Mouse (Mus musculus): Measurements from ENCODE around the gene Smoc1.

DNA sequence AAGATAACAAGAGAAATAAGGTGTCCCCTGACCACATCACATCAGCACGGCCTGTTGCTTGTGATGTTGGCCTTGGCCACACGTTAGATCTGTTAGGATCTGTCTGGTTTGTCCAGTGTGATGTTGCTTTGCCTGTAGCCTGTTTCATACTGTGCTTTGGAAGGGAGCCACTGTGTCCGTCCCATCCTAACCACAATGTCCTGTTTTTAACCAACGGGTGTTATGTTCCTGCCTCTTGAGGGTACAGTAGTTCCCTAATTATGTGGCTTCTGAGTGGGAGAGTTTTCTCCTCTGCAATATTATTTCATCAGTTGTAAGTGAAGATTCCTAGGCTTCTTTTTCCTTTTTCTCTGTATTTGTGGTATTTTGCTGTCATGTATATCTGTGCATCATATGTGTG lies 31.3 kb upstream of the Smoc1 start:
- no peak for TF ChIP-seq CTCF (IDR thresholded peaks at IDR 0.05; ENCODE audit: borderline replicate concordance, control insufficient read depth, extremely low read depth, insufficient read depth, low read length, poor library complexity)
- TF ChIP-seq POLR2A (IDR thresholded peaks at IDR 0.05; ENCODE audit: control insufficient read depth, extremely low read depth, insufficient read depth, low read length, poor library complexity), result no peak

Data from thymus, adult 2 months (tissue).